Mouse (Mus musculus) lung, embryonic 15.5 days (tissue): ENCODE results near the gene Scarb1. TPM values are rescaled to one million over a fixed set of nuclear protein-coding genes. Genes with fewer than 3 reads are reported as not detected.
A peak's percentile ranks its signal among the peaks of the same experiment; 100 is the strongest.

Experiments
- ATAC-seq: fragments of 200-750 bp; cut with Nextera tagmentation; 2 replicates; pipeline ENCODE4 v1.8.0; 2017; ENCODE audit warnings: moderate number of reproducible peaks, borderline replicate concordance; ENCODE audit not compliant: low FRiP score, low TSS enrichment; ENCODE audit errors: extremely low read depth
- H3K27ac ChIP-seq: fragments of 300-500 bp; sonication (generic); 2 replicates; pipeline ENCODE4 v1.5.1; 2015; ENCODE audit warnings: moderate library complexity, mild to moderate bottlenecking, inconsistent platforms
- H3K27me3 ChIP-seq: fragments of 300-500 bp; sonication (generic); 2 replicates; pipeline ENCODE4 v1.6.1; 2015; ENCODE audit warnings: inconsistent platforms
- H3K36me3 ChIP-seq: fragments of 300-500 bp; sonication (generic); 2 replicates; pipeline ENCODE4 v1.6.1; 2015; ENCODE audit warnings: inconsistent platforms
- H3K4me1 ChIP-seq: fragments of 300-500 bp; sonication (generic); 2 replicates; pipeline ENCODE4 v1.6.1; 2015; ENCODE audit warnings: inconsistent platforms
- H3K4me2 ChIP-seq: fragments of 300-500 bp; sonication (generic); 2 replicates; pipeline ENCODE4 v1.6.1; 2015; ENCODE audit warnings: inconsistent platforms, mild to moderate bottlenecking, moderate library complexity
- H3K4me3 ChIP-seq: fragments of 300-500 bp; sonication (generic); 2 replicates; pipeline ENCODE4 v1.5.1; 2015; ENCODE audit warnings: mild to moderate bottlenecking, inconsistent platforms
- H3K9ac ChIP-seq: fragments of 300-500 bp; sonication (generic); 2 replicates; pipeline ENCODE4 v1.6.1; 2015; ENCODE audit warnings: inconsistent platforms
- H3K9me3 ChIP-seq: fragments of 300-500 bp; sonication (generic); 2 replicates; pipeline ENCODE4 v1.6.1; 2016; ENCODE audit warnings: inconsistent platforms
- WGBS: fragments of 180-500 bp; shearing (Covaris S2); methylation state at CpG from one replicate; pipeline ENCODE4 v1.1.7; 2015; 5-methylcytosine and 5-hydroxymethylcytosine counted together
- polyA plus RNA-seq: library from polyadenylated mRNA; unstranded; fragments of >200 nt; fragmentation: Nextera tagmentation; extraction: Ambion mirVana; gene quantifications from 2 replicates; pipeline ENCODE4 v1.2.1, GENCODE M21; 2015

Gene Scarb1
- polyA plus RNA-seq, 1 experiment from 2014 or later = 65.6 TPM

DNA sequence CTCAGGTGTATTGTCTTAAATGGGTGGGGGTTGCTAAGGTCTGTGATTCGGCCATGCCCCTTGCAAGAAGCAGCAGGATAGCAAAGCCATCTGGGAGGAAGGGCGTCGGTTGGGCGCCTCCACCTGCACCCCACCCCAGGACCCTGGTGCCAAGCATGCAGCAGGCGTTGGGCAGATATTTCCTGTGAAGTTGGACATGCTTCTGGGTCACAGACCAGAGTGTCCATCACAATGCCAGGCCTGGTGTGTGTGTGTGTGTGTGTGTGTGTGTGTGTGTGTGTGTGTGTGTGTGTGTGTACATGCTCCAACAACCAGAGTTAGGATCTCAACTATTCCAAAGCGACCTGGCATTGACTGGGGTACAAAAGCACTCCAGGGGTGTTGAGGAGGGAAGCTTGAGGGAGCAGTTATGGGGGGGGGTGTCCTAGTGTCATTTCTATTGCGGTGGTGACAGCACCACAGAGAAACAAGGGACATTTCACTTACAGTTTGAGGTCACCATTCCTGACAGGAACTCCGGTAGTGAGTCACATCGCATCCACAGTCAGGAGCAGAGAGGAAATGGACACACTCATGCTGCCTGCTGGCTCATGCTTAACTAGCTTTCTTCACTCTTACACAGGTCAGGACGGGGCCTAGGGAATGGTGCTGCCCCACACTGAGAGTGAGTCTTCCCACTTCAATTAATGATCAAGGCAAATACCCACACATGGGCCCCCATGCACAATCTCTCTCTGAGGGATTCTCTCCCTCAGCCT is 68.5 kb downstream of the Scarb1 start:
- Histone ChIP-seq H3K27ac (no peak overlapping the region), H3K27me3 (no peaks in the 10 kb centered on the region), H3K9ac (no peak overlapping the region), H3K4me1 (peaks cover 22% of the 10 kb centered on the region), H3K4me3 (no peak overlapping the region), H3K9me3 (no peaks in the 10 kb centered on the region), H3K36me3 (no peaks in the 10 kb centered on the region), H3K4me2 (no peak overlapping the region)
- ATAC-seq = no peak
- WGBS = 76% methylated on average over 10 of the region's 10 CpGs

DNA sequence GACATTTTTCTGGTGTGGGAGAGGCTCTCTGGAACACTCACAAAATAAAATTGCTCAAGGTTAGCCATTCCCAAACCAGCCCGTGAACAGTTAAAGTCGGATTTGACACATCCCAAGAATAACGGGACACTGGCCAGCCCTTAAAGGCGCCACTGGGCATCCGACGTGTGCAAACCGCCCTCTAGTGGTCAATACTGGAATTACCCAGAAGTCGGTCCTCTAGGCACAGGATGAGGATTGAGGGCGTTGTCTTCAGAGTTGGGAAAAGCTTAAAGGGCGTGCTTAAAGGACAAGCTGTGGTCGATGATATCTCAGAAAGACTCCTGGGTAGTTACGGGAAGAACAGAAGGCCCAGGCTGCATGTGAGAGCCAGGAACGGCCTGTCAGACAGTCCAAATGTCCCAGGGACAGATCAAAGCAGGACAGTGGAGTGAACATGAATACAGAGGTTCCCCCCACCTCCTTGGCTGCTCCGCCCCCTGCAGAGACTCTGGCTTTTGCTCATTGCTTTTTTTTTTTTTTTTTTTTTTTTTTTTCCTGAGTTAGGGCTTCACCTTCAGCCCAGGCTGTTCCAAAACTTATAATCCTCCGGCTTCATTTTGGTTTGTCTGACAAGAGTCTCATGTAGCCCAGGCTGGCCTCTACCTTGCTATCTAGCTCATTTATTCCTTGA is 69.2 kb downstream of the Scarb1 start:
- Histone ChIP-seq H3K4me1 (peaks cover 28% of the 10 kb centered on the region), H3K27ac (no peak overlapping the region), H3K36me3 (no peaks in the 10 kb centered on the region), H3K4me2 (no peak overlapping the region), H3K9me3 (no peaks in the 10 kb centered on the region), H3K9ac (no peak overlapping the region), H3K4me3 (no peak overlapping the region), H3K27me3 (no peaks in the 10 kb centered on the region)
- WGBS = 9% methylated on average over 15 of the region's 15 CpGs
- peak; percentile 58; the same call in 1 of the 2 replicates for ATAC-seq

DNA sequence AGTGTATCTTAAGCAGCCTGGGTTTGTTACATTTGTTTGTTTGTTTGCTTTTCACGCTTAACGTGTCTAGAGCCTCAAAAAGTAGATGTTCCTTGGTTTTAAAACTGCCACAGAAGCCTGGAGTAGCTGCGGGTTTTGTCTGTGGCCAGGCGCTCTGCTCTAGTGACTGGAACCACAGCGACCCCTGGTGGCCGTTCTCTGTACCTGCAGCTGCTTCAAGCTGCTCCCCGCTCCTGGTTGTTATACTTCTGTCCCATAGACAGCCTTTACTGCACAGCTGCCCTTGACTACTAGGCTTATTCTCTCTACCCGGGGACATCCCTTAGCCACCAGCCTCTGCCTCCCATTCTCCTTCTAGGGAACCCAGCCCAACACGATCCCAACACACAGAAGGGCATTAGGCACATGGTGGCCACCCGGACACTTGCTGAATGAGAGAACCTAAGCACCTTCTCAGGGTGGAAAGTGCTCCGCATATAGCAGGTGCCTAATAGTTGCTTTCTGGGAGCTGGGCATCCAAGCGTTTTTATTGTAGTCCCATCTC is 70.2 kb downstream of the Scarb1 start:
- WGBS = 15% methylated on average over 12 of the region's 12 CpGs
- Histone ChIP-seq H3K36me3 (no peaks in the 10 kb centered on the region), H3K4me2 (no peak overlapping the region), H3K4me3 (no peak overlapping the region), H3K27ac (no peak overlapping the region), H3K27me3 (no peaks in the 10 kb centered on the region), H3K9ac (no peak overlapping the region), H3K4me1 (peaks cover 28% of the 10 kb centered on the region), H3K9me3 (no peaks in the 10 kb centered on the region)
- no peak for ATAC-seq

DNA sequence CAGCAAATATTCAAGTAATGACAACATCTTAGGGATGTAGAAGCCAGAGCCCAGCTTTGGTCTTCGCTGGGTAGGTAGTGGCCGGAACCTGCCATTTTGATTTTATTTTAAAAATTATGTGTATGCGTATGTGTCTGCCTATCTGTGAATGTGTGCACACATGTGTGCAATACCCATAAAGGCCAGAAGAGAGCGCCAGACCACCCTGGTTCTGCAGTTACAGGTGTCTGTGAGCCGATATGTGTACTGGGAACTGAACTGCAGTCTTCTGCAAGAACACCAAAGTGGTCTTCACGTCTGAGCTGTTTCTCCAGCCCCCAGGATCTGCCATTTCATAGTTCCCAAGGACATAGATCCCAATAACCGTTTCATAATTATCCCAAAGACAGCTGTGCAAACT is 71.1 kb downstream of the Scarb1 start:
- no peak for ATAC-seq
- H3K27ac ChIP-seq = no peak overlapping the region
- H3K9ac ChIP-seq = no peak overlapping the region
- no peak overlapping the region for H3K4me3 ChIP-seq
- no peaks in the 10 kb centered on the region for H3K9me3 ChIP-seq
- peaks cover 31% of the 10 kb centered on the region for H3K4me1 ChIP-seq
- 87% methylated on average over 7 of the region's 7 CpGs for WGBS
- H3K4me2 ChIP-seq = no peak overlapping the region
- no peaks in the 10 kb centered on the region for H3K36me3 ChIP-seq
- H3K27me3 ChIP-seq = no peaks in the 10 kb centered on the region

DNA sequence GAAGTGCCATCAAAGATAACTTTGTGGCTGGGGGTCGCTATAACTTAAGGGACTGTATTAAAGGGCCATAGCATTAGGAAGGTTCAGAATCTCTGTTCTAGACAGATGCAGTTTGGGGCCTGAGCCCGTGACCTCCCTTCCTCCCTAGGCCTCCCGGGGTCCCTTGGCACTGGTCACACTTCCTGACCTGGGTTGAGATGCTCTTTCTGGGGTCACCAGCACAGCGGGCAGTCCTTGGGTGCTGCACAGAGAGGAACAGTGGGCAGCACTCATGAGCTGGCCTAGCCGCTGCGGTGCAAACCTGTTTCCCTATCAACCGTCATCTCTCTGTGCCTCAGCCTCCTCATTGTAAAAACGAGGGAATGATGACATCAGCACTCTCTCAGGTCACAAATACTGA is 71.5 kb downstream of the Scarb1 start:
- H3K4me1 ChIP-seq = peaks cover 35% of the 10 kb centered on the region
- WGBS = 83% methylated on average over 8 of the region's 8 CpGs
- H3K4me2 ChIP-seq = no peak overlapping the region
- no peak overlapping the region for H3K27ac ChIP-seq
- no peaks in the 10 kb centered on the region for H3K36me3 ChIP-seq
- H3K9ac ChIP-seq = no peak overlapping the region; the same call in 1 of the 2 replicates
- no peak for ATAC-seq
- no peak overlapping the region for H3K4me3 ChIP-seq
- H3K27me3 ChIP-seq = no peaks in the 10 kb centered on the region
- no peaks in the 10 kb centered on the region for H3K9me3 ChIP-seq

DNA sequence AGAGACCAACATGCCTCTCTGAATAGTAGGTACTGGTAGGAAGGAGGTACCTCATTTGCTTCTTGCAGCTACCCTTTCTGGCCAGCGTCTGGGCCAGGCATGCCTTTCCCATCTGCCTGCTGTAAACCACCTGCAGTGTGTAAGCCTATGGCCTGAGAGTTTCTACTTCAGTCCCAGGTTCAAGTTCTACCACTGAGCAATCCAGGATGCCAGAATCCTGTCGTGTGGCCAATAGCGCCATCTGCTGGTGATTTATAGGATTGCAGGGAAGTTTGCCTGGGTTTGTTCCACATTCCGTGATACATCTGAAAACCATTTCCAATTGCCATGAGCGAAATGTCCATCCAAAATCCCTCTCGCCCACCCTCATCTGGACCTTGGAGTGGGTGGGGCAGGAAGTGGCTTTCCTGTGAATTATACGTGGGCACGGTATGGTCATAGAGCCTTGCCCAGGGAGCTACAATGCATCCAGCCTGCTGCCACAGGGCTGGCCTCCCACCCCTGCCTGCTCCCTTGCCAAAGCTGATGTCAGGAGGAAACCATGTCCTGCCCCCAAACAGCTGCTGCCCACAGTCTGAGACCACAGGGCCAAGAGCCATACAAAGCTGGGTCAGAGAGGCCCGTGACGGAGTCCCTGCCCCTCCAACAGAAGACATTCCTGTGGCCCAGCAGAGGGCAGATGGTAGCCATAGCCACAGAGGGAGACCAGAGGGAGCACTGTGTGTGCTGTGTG is 72.7 kb downstream of the Scarb1 start:
- no peak overlapping the region for H3K9ac ChIP-seq
- H3K4me2 ChIP-seq = peak overlapping the region; percentile 53
- no peaks in the 10 kb centered on the region for H3K9me3 ChIP-seq
- peak overlapping the region; percentile 10; the same call in 1 of the 2 replicates for H3K4me3 ChIP-seq
- H3K36me3 ChIP-seq = no peaks in the 10 kb centered on the region
- peaks cover 29% of the 10 kb centered on the region for H3K4me1 ChIP-seq
- no peaks in the 10 kb centered on the region for H3K27me3 ChIP-seq
- ATAC-seq = 0 out of 2 replicates have a peak, but pooled peaks have one; percentile 13
- H3K27ac ChIP-seq = no peak overlapping the region
- 20% methylated on average over 10 of the region's 10 CpGs for WGBS

DNA sequence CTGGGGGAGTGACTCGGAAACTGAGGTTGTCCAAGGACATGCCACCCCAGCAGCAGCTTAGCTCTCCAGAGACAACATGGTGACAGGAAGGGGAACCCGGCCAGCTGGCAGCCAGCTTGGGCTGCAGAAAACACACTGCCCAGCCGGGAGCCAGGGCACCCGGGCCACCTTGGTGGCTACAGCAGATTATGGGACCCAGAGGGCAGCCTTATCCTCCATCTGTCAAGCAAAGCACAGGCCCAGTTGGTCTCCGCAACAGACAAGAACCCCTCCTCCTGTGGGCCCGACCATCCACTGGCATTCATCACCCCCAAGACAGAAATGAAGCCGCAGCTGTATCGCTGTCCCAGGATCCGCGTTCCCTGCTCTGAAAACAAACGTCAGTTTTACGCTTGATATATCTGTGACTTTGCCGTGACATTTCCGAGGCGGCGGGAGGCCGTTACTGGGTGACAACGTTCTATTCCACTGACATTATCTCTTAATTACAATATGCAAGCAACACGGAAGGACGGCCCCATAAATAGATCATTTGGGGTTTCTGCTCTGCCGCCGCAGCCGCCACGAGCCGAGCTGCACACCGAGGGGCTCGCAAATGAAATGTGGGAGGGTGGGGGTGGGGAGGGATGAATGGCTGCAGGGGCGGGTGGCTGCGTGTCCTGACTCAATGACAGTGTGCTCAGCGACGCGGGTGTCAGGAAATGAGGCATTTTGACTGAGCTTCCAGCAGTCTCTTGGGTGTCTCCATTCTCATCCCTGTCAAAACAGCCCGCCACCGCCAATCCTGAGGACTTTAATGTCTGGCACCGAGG is 73.5 kb downstream of the Scarb1 start:
- Histone ChIP-seq H3K9me3 (no peaks in the 10 kb centered on the region), H3K9ac (no peak overlapping the region), H3K27me3 (0 out of 2 replicates have a peak, but pooled peaks cover 5% of the 10 kb centered on the region), H3K27ac (0 out of 2 replicates have a peak overlapping the region, but pooled peaks have one; percentile 2), H3K4me2 (peak overlapping the region; percentile 53), H3K36me3 (no peaks in the 10 kb centered on the region), H3K4me3 (peak overlapping the region; percentile 10; the same call in 1 of the 2 replicates), H3K4me1 (peaks cover 29% of the 10 kb centered on the region)
- 23% methylated on average over 35 of the region's 35 CpGs for WGBS
- ATAC-seq = no peak

DNA sequence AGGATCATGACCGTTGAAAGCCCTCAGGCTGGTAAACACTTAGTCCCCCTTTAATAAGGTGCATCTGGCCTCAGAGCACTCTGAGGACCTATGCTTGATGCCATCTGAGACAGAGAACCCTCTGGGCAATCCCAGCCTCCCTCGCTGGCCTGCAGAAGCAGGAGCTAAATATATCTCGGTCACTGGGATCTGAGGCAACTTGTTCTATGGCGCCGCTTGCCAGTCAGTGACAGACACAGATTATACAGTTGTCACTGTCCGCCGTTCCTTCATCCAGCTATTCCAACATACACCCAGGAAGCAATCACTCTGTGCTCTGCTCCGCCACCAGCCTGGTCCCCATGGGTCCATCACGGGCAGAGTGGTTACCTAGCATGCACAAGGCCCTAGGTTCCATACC is 74.8 kb downstream of the Scarb1 start:
- ATAC-seq = no peak
- peaks cover 10% of the 10 kb centered on the region; the same call in 1 of the 2 replicates for H3K27me3 ChIP-seq
- no peaks in the 10 kb centered on the region for H3K36me3 ChIP-seq
- peaks cover 27% of the 10 kb centered on the region for H3K4me1 ChIP-seq
- no peak overlapping the region for H3K27ac ChIP-seq
- no peak overlapping the region for H3K4me3 ChIP-seq
- no peak overlapping the region for H3K9ac ChIP-seq
- H3K9me3 ChIP-seq = no peaks in the 10 kb centered on the region
- WGBS = 64% methylated on average over 9 of the region's 9 CpGs
- H3K4me2 ChIP-seq = no peak overlapping the region

DNA sequence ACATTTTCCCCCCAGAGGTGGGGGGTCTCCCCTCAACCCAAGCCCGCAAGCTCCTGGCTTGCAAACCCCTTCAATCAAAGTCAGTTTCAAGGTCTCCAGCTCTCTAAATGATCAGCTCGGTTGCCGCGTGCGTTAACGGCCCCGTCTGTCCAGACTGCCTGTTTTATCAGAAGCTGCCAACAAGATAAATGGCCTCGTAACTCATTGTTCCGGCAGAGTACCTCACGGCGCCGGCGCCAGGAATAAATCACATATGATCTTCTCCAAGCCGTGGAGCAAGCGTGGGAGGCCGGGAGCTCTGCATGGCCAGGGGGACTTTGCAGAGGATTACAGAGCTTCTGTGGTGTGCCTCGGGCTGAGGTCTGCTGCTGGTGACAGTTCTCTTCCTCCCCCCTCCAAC is 76.2 kb downstream of the Scarb1 start:
- Histone ChIP-seq H3K4me2 (no peak overlapping the region), H3K9me3 (no peaks in the 10 kb centered on the region), H3K27ac (no peak overlapping the region), H3K4me1 (peaks cover 23% of the 10 kb centered on the region), H3K27me3 (peaks cover 14% of the 10 kb centered on the region; the same call in 1 of the 2 replicates), H3K36me3 (no peaks in the 10 kb centered on the region), H3K4me3 (no peak overlapping the region), H3K9ac (no peak overlapping the region)
- no peak for ATAC-seq
- 12% methylated on average over 17 of the region's 17 CpGs for WGBS

DNA sequence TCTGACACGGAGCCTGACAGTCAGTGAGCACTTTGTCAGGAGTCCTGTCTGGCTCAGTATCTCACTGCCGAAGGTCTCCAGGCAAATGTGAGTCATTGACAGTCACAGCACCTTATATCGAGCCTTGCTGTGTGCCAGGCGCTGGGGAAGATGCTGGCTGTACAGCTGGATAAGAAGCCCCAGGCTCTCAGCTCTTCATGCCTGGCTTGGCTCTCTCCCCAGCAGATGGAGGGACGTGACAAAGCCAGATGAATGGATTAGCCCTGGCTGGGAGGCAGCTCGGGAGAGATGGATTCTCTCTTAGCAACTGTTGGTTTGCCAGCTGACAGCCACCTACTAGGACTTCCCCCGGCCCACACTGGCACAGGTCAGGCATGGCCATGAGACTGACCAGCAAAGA is 78.3 kb downstream of the Scarb1 start:
- ATAC-seq = no peak
- Histone ChIP-seq H3K27ac (no peak overlapping the region), H3K9ac (no peak overlapping the region), H3K4me2 (no peak overlapping the region), H3K27me3 (peaks cover 14% of the 10 kb centered on the region; the same call in 1 of the 2 replicates), H3K4me1 (peaks cover 16% of the 10 kb centered on the region), H3K36me3 (no peaks in the 10 kb centered on the region), H3K4me3 (no peak overlapping the region), H3K9me3 (no peaks in the 10 kb centered on the region)
- 34% methylated on average over 7 of the region's 7 CpGs for WGBS

DNA sequence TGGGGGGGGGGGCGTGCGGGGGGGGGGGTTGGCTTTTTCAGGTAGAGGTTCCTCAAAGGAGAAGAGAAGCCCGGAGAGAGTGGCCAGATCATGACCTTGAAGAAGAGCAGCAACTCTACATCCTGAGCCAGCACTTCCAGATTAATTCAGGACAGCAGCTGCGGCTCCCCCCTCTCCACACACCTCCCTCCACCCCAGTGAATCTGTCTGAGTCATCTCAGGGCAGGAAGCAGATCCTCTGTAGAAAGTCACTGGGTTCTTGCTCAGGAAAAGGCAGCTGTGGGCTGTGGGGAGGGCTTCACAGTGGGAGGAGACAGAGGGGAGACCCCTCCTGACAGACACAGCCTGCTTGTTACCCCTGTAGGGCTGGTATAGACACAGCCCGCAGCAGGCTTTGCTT is 87.0 kb downstream of the Scarb1 start:
- H3K9ac ChIP-seq = no peak overlapping the region
- H3K9me3 ChIP-seq = no peaks in the 10 kb centered on the region
- no peak overlapping the region for H3K4me3 ChIP-seq
- WGBS = 37% methylated on average over 4 of the region's 5 CpGs
- no peak overlapping the region for H3K27ac ChIP-seq
- no peaks in the 10 kb centered on the region for H3K36me3 ChIP-seq
- no peak for ATAC-seq
- peaks cover 4% of the 10 kb centered on the region; the same call in 1 of the 2 replicates for H3K27me3 ChIP-seq
- no peak overlapping the region for H3K4me2 ChIP-seq
- peaks cover 12% of the 10 kb centered on the region for H3K4me1 ChIP-seq
